Mouse (Mus musculus) midbrain, embryonic 12.5 days (tissue): ENCODE data around the gene Ndufb11. TPM values are rescaled to one million over a fixed set of nuclear protein-coding genes. Genes with fewer than 3 reads are reported as not detected.
A peak's percentile ranks its signal among the peaks of the same experiment; 100 is the strongest.

Source experiments
- ATAC-seq: fragments of 200-750 bp; cut with Nextera tagmentation; 2 replicates; pipeline ENCODE4 v1.8.0; 2017; ENCODE audit warnings: low read depth, moderate TSS enrichment, moderate library complexity; ENCODE audit not compliant: low FRiP score
- H3K27ac ChIP-seq: fragments of 300-500 bp; sonication (generic); replicated peaks from 2 replicates; pipeline ENCODE4 v1.5.1; 2016; ENCODE audit warnings: mild to moderate bottlenecking
- H3K27me3 ChIP-seq: fragments of 300-500 bp; sonication (generic); 2 replicates; pipeline ENCODE4 v1.6.1; 2016; ENCODE audit warnings: mild to moderate bottlenecking
- H3K36me3 ChIP-seq: fragments of 300-500 bp; sonication (generic); 2 replicates; pipeline ENCODE4 v1.6.1; 2016
- H3K4me1 ChIP-seq: fragments of 300-500 bp; sonication (generic); 2 replicates; pipeline ENCODE4 v1.6.1; 2016
- H3K4me2 ChIP-seq: fragments of 300-500 bp; sonication (generic); replicated peaks from 2 replicates; pipeline ENCODE4 v1.6.1; 2016; ENCODE audit warnings: mild to moderate bottlenecking, moderate library complexity
- H3K4me3 ChIP-seq: fragments of 300-500 bp; sonication (generic); 2 replicates; pipeline ENCODE4 v1.5.1; 2016; ENCODE audit warnings: mild to moderate bottlenecking
- H3K9ac ChIP-seq: fragments of 300-500 bp; sonication (generic); replicated peaks from 2 replicates; pipeline ENCODE4 v1.6.1; 2016; ENCODE audit warnings: mild to moderate bottlenecking, moderate library complexity
- H3K9me3 ChIP-seq: fragments of 300-500 bp; sonication (generic); 2 replicates; pipeline ENCODE4 v1.6.1; 2016; ENCODE audit warnings: mild to moderate bottlenecking
- WGBS: fragments of 180-500 bp; shearing (Covaris S2); methylation state at CpG from one replicate; pipeline ENCODE4 v1.1.7; 2016; 5-methylcytosine and 5-hydroxymethylcytosine counted together
- polyA plus RNA-seq: library from polyadenylated mRNA; unstranded; fragments of >200 nt; fragmentation: Nextera tagmentation; extraction: Ambion mirVana; gene quantifications from 2 replicates; pipeline ENCODE4 v1.2.1, GENCODE M21; 2016

Ndufb11 gene
- 193 and 195 TPM in 2 replicates for polyA plus RNA-seq

DNA sequence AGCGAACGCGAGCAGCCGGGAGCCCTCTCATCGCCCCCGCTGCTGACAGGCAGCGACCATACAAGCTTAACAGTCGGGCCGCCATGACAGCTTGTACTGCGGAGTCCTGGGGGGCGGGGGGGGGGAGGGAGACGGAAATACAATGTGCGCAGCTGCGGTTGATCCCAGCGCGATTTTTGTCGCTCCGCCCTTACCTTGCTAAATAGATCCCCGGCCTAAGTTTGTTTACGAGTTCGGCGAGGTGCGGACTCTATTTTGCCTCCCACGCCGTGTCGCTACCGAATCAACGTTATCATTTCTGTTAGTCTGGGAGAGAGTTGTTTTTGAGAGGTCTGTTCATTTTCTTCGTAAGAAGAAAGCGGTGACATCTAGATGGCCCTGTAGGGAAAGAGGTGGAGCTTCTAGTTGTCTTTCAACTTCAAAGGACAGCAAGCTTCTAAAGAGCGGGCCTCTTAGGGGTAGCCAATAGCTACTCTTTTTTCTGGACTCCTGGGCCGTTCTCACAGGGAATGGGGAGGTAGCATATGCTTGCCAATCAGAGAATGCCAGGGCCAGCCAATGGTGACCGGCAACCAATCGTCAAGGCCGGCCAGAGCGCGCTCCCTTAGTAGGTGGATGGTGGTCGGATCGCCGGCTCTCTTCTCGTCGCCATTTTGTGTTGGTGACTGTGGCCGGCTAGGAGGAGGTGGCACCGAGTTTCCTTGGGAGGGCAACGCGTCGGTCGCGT is at the start of gene Ndufb11, which contains the start of gene Rbm10:
Gene Ndufb11, minus strand, starts transcription at position 444 of the 727 bp plus-strand sequence.
Gene Rbm10, plus strand, starts transcription at position 328 of the 727 bp plus-strand sequence.
- H3K4me3 ChIP-seq = peak within 1 kb of the TSS; percentile 62
- peak within 1 kb of the TSS; percentile 69 for H3K9ac ChIP-seq
- no peaks in the 10 kb centered on the region for H3K27me3 ChIP-seq
- peaks cover 16% of the 10 kb centered on the region; the same call in 1 of the 2 replicates for H3K36me3 ChIP-seq
- peak; percentile 98 for ATAC-seq
- no peaks in the 10 kb centered on the region for H3K9me3 ChIP-seq
- WGBS = 24% methylated on average over 44 of the region's 49 CpGs
- H3K27ac ChIP-seq = peak within 1 kb of the TSS; percentile 88
- H3K4me1 ChIP-seq = peaks cover 15% of the 10 kb centered on the region
- peak within 1 kb of the TSS; percentile 62 for H3K4me2 ChIP-seq

GRCm38 (mm10) chrX:20663444-20663790 is 46.0 kb upstream of the Ndufb11 start:
- Histone ChIP-seq H3K27me3 (no peaks in the 10 kb centered on the region), H3K27ac (peak overlapping the region; percentile 86), H3K9me3 (no peaks in the 10 kb centered on the region), H3K4me2 (peak overlapping the region; percentile 57), H3K36me3 (peaks cover 17% of the 10 kb centered on the region), H3K4me1 (0 out of 2 replicates have a peak, but pooled peaks cover 4% of the 10 kb centered on the region), H3K4me3 (peak overlapping the region; percentile 65), H3K9ac (peak overlapping the region; percentile 70)
- ATAC-seq = no peak
- WGBS = 23% methylated on average over 9 of the region's 9 CpGs

DNA sequence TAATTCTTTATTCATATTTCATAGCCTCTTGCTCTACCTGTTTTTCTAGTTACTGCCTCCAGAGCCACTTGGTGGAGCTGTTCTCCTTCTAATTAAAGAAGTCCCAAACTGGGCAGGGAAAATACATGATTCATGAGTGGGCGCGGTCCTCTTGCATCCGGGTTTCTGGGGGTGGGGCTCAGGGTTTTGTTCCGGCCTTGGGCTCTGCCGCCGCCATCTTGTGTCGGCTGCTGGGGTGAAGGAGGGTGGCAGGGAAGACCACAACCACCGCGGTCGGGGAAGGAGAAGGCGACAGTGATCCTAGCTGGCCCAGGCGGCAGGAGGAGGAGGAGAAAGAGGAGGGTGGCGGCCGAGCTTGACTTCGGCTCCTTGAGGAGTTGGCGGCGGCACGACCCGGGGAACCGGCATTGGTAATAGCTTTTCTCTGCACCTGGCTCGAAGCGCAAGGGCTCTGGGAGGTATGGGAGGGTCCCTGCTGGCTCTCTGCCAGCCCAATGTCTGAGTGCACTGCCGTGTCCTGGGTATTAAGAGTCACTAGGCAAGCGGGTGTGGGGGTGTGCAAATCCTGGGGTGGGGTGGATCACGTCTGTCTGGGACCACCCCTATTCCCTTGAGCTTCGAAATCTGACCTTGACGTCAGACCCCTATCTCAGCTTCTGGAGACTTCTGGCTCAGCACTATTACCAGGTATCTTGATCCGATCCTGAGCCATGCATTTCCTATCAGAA is 45.5 kb upstream of the Ndufb11 start:
- 19% methylated on average over 27 of the region's 28 CpGs for WGBS

DNA sequence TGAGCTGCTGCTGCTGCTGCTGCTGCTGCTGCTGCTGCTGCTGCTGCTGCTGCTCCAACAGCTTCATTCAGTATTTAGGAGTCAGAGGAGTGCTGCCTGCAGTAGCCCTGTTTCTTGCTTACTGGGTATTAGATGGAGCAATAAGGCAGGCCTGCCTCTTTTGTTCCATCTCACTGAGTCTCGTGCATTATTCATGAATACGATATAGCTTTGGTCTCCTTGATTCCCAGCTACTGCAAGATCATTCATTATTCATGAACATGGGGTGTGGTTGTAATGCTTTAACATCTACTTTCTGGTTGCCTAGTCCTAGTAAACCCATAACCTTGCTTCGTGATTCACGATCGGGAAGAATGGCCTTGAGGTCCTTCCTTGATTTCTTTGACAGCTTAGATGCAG is 44.9 kb upstream of the Ndufb11 start:
- no peaks in the 10 kb centered on the region for H3K9me3 ChIP-seq
- no peaks in the 10 kb centered on the region for H3K27me3 ChIP-seq
- peaks cover 6% of the 10 kb centered on the region; the same call in 1 of the 2 replicates for H3K36me3 ChIP-seq
- ATAC-seq = peak; percentile 85
- H3K4me1 ChIP-seq = 0 out of 2 replicates have a peak, but pooled peaks cover 4% of the 10 kb centered on the region
- peak overlapping the region; percentile 65; the same call in 1 of the 2 replicates for H3K4me3 ChIP-seq
- H3K4me2 ChIP-seq = peak overlapping the region; percentile 34
- WGBS = 32% methylated on average over 5 of the region's 5 CpGs
- H3K27ac ChIP-seq = peak overlapping the region; percentile 86
- H3K9ac ChIP-seq = no peak overlapping the region

More for the DNA sequence above, 45.5 kb upstream of the Ndufb11 start:
- no peaks in the 10 kb centered on the region for H3K27me3 ChIP-seq
- peak overlapping the region; percentile 70 for H3K9ac ChIP-seq
- peak overlapping the region; percentile 65 for H3K4me3 ChIP-seq
- H3K4me2 ChIP-seq = peak overlapping the region; percentile 57
- peak; percentile 89 for ATAC-seq
- no peaks in the 10 kb centered on the region for H3K9me3 ChIP-seq
- H3K4me1 ChIP-seq = 0 out of 2 replicates have a peak, but pooled peaks cover 4% of the 10 kb centered on the region
- peak overlapping the region; percentile 86 for H3K27ac ChIP-seq
- H3K36me3 ChIP-seq = peaks cover 11% of the 10 kb centered on the region

- 22% methylated on average over 24 of the region's 24 CpGs for WGBS
- Histone ChIP-seq H3K9me3 (no peaks in the 10 kb centered on the region), H3K4me3 (peak overlapping the region; percentile 46), H3K9ac (peak overlapping the region; percentile 37; the same call in 1 of the 2 replicates), H3K4me2 (peak overlapping the region; percentile 61), H3K27me3 (no peaks in the 10 kb centered on the region), H3K4me1 (0 out of 2 replicates have a peak, but pooled peaks cover 4% of the 10 kb centered on the region), H3K27ac (no peak overlapping the region), H3K36me3 (no peaks in the 10 kb centered on the region)
- no peak for ATAC-seq
Measured at GRCm38 (mm10) chrX:20658891-20659406, 41.5 kb upstream of the Ndufb11 start.

DNA sequence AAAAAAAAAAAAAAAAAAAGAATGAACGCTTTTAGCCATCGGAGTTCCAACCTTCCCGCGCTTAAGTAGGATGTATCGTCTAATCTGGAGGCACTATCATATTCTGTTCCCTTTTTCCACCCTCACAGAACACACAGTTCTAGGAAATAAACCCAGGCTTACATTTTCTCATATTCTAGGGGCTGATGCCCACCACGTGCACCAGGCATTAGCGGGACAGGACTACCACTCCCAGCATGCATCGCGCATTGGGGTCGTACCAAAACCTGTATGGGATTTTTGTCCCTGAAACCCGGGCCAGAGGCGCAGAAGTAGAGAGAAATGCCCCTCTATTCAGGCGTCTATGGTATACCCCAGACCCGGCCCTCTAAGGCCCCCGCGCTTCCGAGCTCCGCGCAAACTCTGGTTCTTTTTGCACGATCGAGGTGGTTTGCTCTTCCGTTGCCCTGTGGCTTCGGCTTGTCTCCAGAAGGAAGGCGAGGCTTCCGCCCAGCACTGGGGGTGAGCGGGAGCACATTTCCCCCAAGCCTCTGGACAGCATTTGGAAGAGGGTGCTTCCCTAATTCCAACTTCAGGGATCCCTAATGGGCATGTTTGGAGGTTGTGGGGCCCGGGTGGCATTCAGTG is 40.7 kb upstream of the Ndufb11 start, which contains the start of gene Uba1:
Gene Uba1, plus strand, starts transcription at position 301 of the 627 bp plus-strand sequence.
- 20% methylated on average over 27 of the region's 27 CpGs for WGBS
- H3K4me3 ChIP-seq = peak within 1 kb of the TSS; percentile 46
- H3K4me1 ChIP-seq = 0 out of 2 replicates have a peak, but pooled peaks cover 4% of the 10 kb centered on the region
- H3K36me3 ChIP-seq = no peaks in the 10 kb centered on the region
- peak within 1 kb of the TSS; percentile 37; the same call in 1 of the 2 replicates for H3K9ac ChIP-seq
- ATAC-seq = peak; percentile 79
- H3K27me3 ChIP-seq = no peaks in the 10 kb centered on the region
- peak within 1 kb of the TSS; percentile 61 for H3K4me2 ChIP-seq
- no peak within 1 kb of the TSS for H3K27ac ChIP-seq
- H3K9me3 ChIP-seq = no peaks in the 10 kb centered on the region

- Histone ChIP-seq H3K4me1 (0 out of 2 replicates have a peak, but pooled peaks cover 4% of the 10 kb centered on the region), H3K4me3 (no peak overlapping the region), H3K9ac (no peak overlapping the region), H3K27me3 (no peaks in the 10 kb centered on the region), H3K9me3 (no peaks in the 10 kb centered on the region), H3K4me2 (peak overlapping the region; percentile 61), H3K36me3 (no peaks in the 10 kb centered on the region), H3K27ac (no peak overlapping the region)
- 35% methylated on average over 5 of the region's 5 CpGs for WGBS
- no peak for ATAC-seq
Measured at GRCm38 (mm10) chrX:20657593-20657992, 40.2 kb upstream of the Ndufb11 start.

DNA sequence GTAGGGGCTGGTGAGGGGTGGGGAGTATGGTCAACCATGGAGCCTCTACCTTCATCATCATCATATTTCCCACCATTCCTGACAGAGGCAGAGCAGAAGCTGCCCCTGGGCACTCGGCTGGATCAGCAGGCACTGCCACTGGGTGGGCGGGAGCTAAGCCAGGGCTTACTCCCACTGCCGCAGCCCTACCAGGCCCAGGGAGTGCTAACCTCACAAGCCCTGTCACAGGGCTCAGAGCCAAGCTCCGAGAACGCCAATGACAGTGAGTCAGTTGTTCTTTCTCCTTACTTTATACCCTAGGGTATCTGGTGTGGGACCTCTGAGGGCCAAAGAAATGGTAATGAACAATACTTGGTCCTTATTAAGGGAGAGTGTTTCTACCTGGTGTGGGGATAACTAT is 27.4 kb upstream of the Ndufb11 start:
- 85% methylated on average over 5 of the region's 5 CpGs for WGBS
- Histone ChIP-seq H3K9ac (no peak overlapping the region), H3K9me3 (no peaks in the 10 kb centered on the region), H3K27me3 (no peaks in the 10 kb centered on the region), H3K27ac (no peak overlapping the region), H3K36me3 (peaks cover 85% of the 10 kb centered on the region), H3K4me2 (no peak overlapping the region), H3K4me3 (no peak overlapping the region), H3K4me1 (no peaks in the 10 kb centered on the region)
- ATAC-seq = no peak

- peaks cover 65% of the 10 kb centered on the region for H3K36me3 ChIP-seq
- WGBS = 95% methylated on average over 2 of the region's 2 CpGs
Measured at GRCm38 (mm10) chrX:20638141-20638540, 20.7 kb upstream of the Ndufb11 start.

GRCm38 (mm10) chrX:20617903-20618399 is 532 bp upstream of the Ndufb11 start:
- 24% methylated on average over 31 of the region's 31 CpGs for WGBS
- peak overlapping the region; percentile 62 for H3K4me2 ChIP-seq
- peak overlapping the region; percentile 62 for H3K4me3 ChIP-seq
- ATAC-seq = peak; percentile 62
- H3K27ac ChIP-seq = peak overlapping the region; percentile 88
- no peaks in the 10 kb centered on the region for H3K9me3 ChIP-seq
- peaks cover 16% of the 10 kb centered on the region; the same call in 1 of the 2 replicates for H3K36me3 ChIP-seq
- H3K9ac ChIP-seq = peak overlapping the region; percentile 69
- no peaks in the 10 kb centered on the region for H3K27me3 ChIP-seq
- peaks cover 15% of the 10 kb centered on the region for H3K4me1 ChIP-seq

More at GRCm38 (mm10) chrX:20638141-20638540, 20.7 kb upstream of the Ndufb11 start:
- Histone ChIP-seq H3K9me3 (no peaks in the 10 kb centered on the region), H3K27ac (no peak overlapping the region), H3K4me1 (no peaks in the 10 kb centered on the region), H3K9ac (no peak overlapping the region), H3K27me3 (no peaks in the 10 kb centered on the region), H3K4me3 (no peak overlapping the region), H3K4me2 (no peak overlapping the region)
- no peak for ATAC-seq

DNA sequence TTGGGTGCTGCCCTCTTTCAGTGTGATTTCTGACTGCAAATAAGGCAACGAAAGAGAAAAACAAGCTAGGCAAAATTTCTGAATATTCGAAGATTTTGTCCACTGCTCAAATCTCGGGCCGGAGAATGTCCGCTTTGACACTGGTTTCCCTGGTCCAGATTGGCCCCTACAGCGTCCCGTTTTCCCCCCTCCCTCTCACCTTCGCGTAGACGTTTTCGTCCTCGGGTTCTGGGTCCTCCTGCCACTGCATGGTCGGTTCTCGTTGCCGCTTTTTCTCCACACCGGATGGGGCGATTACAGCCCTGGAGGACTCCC is 601 bp downstream of the Ndufb11 start:
- peak overlapping the region; percentile 62 for H3K4me3 ChIP-seq
- H3K9me3 ChIP-seq = no peaks in the 10 kb centered on the region
- H3K27me3 ChIP-seq = no peaks in the 10 kb centered on the region
- H3K4me1 ChIP-seq = peaks cover 15% of the 10 kb centered on the region
- H3K36me3 ChIP-seq = peaks cover 15% of the 10 kb centered on the region; the same call in 1 of the 2 replicates
- peak overlapping the region; percentile 88 for H3K27ac ChIP-seq
- H3K9ac ChIP-seq = peak overlapping the region; percentile 66
- WGBS = 17% methylated on average over 17 of the region's 17 CpGs
- ATAC-seq = no peak
- H3K4me2 ChIP-seq = peak overlapping the region; percentile 48
